Mouse (Mus musculus): ENCODE data around the gene Btbd35f21. TPM values are rescaled to one million over a fixed set of nuclear protein-coding genes. Genes with fewer than 3 reads are reported as not detected.

The Btbd35f21 gene
- polyA plus RNA-seq (2017; shearing (Covaris generic)): not detected

DNA sequence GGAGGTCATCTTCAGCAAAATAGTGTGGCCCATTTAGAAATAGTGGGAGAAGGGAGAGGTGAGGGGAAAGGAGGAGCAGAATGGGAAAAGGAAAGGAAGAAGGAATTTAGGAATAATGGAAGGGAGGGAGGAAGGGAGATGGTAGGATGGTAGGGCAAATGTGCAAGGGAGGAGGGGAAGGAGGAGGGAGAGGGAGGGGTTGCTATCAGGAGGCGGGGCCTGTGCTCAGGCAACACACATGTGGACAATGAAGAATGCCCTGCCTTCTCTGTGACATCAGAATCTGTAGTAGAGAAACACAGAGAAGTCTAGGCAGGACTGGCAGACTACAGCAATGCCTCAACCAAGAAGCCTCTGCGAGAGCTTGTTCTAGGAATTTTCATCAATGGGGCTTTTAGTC is at the start of gene Btbd35f21:
Btbd35f21 (plus strand) TSS at position 301 of the 400 bp plus-strand sequence.

Other genes with a start within 250 kb of the Btbd35f21 start
- gene Btbd35f1, start 166.1 kb upstream of the Btbd35f21 start, polyA plus RNA-seq (2017; shearing (Covaris generic)): not detected
- gene Gm5926, start 75.4 kb upstream of the Btbd35f21 start, polyA plus RNA-seq (2017; shearing (Covaris generic)): not detected
- gene Btbd35f30, start 168.5 kb downstream of the Btbd35f21 start, polyA plus RNA-seq (2017; shearing (Covaris generic)): not detected
- not detected for gene Gm21789, start 215.7 kb downstream of the Btbd35f21 start, polyA plus RNA-seq (2017; shearing (Covaris generic))
- not detected for gene Btbd35f5, start 247.8 kb downstream of the Btbd35f21 start, polyA plus RNA-seq (2017; shearing (Covaris generic))